Mouse (Mus musculus) adrenal gland (tissue): Measurements from ENCODE around the gene Defb42.

Experiments
- intact Hi-C: fragments of 180-260 bp; cut with DNase I; formaldehyde crosslinking; loops from one replicate; pipeline ENCODE4 v1.15.1; 2025
- long read RNA-seq, 2 experiments: library from polyadenylated mRNA; unstranded; transcript quantifications; one replicate each; pipeline ENCODE4 v2.0.0; 2020; ENCODE audit warnings: borderline replicate concordance in 1 of 2; ENCODE audit not compliant: insufficient replicate concordance in 1 of 2

The Defb42 gene
- long read RNA-seq, experiment 1: 0 reads
- long read RNA-seq, experiment 2, partial matches to known transcripts: 0 of 1 reads
- long read RNA-seq, experiment 2, other reads (novel, unspliced or antisense): 0 of 1 reads

- intact Hi-C loops: no loop called here
Observed at GRCm38 (mm10) chr14:63046691-63047090, at the start of gene Defb42. Gene Defb42 (plus strand): TSS chr14:63046991.

GRCm38 (mm10) chr14:62997777-62998176, 49.0 kb upstream of the Defb42 start, which contains the start of gene Defb47:
Gene Defb47 (plus strand): TSS chr14:62998077.
- intact Hi-C loops: no loop called here

GRCm38 (mm10) chr14:62998977-62999376, 47.8 kb upstream of the Defb42 start:
- intact Hi-C loops: no loop called here

- intact Hi-C loops: no loop called here
Observed at GRCm38 (mm10) chr14:63002588-63002987, 44.2 kb upstream of the Defb42 start.

- intact Hi-C loops: no loop called here
Observed at GRCm38 (mm10) chr14:63011471-63011870, 35.3 kb upstream of the Defb42 start, which contains the start of gene Defb43. Gene Defb43 (plus strand): TSS chr14:63011771.

DNA sequence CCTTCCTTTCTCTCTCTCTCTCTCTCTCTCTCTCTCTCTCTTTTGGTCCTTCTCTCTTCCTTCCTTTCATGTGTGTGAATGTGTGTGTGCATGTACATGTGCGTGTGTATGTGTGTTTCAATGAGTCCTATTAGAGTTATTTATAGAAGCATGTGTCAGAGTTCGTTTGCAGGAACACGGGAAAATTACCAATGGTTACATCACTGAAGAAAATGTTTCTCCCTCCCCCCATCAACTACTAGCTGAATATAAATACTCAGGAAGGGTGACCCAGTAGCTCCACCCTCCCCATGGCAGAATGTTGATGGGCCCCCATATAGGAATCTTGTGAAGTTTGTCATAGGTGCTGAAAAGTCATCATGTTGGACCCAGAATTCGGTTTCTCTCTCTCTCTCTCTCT, 33.7 kb upstream of the Defb42 start:
- intact Hi-C loops: no loop called here

DNA sequence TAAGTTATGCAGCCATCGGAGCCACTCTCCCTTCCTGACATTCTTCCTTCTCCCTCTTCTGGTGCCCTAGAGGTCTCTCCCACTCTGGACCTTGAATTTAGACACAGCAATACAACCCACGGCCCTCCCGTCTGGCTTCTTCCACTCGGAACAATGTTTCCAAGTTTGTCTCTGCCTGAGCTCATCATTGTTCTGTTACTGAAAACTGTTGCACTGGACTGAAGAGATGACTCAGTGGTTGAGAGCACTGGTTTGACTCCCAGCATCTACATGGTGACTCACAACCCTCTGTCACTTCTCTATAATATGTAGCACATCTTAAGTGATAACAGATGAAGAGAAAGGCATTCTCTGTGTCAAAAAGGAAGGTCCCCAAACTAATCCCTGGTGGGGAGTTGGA, 32.1 kb upstream of the Defb42 start:
- intact Hi-C loops: no loop called here

- intact Hi-C loops: no loop called here
Observed at GRCm38 (mm10) chr14:63020524-63021156, 26.2 kb upstream of the Defb42 start.

DNA sequence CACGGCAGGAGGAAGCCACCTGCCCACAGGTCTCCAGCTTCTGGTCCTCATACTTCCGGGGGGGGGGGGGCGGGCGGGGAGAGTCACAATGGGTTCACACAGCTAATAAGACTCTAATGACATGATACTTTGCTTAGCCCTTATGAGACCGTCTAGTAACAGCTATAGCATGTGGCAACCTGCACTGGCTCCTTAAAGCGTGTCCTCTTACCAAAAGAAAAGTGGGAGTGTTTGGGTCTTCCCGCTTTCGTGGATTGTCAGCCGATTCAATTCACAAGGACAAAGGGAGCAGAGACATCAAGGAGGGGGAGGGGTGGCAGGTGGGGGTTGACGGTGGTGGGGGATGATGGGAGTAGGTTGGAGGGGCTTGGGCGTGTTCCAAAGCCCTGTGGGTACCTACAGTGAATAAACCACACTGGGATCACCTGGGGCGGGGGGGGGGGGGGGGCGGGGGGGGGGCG, 3.1 kb downstream of the Defb42 start, which contains the start of gene Defb30:
TSS of gene Defb30 (minus strand) at position 51 of the 461 bp plus-strand sequence.
- intact Hi-C loops: loop anchor here (1.0 kb wide), 1 partner anchor 322 kb away; no protein-coding TSS in a partner anchor

GRCm38 (mm10) chr14:63050769-63051168, 4.0 kb downstream of the Defb42 start:
- intact Hi-C loops: loop anchor here (1.0 kb wide), 1 partner anchor 322 kb away; no protein-coding TSS in a partner anchor

- intact Hi-C loops: no loop called here
Observed at GRCm38 (mm10) chr14:63054729-63055128, 7.9 kb downstream of the Defb42 start.

DNA sequence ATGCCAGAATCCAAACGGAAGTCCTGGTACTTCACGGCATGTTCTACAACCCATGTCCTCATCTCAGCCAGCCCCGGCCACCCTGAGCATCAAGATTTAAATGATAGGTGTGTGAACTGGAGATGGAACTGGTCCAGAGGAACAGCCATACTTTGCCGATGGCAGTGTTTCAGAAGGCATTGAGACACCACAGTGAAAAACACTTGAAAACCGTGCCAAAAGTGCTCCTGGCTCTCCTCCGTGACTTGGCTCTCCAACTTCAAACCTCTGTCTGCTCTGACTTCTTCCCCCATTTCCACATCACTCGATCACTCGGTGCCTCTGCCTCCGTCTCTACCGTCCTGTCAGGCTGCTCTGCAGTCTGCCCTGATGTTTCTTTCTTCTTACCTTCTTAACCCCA, 13.6 kb downstream of the Defb42 start:
- intact Hi-C loops: no loop called here

GRCm38 (mm10) chr14:63062184-63062583, 15.4 kb downstream of the Defb42 start:
- intact Hi-C loops: no loop called here

GRCm38 (mm10) chr14:63065391-63065790, 18.6 kb downstream of the Defb42 start:
- intact Hi-C loops: loop anchor here (5.0 kb wide), 1 partner anchor 307 kb away; no protein-coding TSS in a partner anchor

DNA sequence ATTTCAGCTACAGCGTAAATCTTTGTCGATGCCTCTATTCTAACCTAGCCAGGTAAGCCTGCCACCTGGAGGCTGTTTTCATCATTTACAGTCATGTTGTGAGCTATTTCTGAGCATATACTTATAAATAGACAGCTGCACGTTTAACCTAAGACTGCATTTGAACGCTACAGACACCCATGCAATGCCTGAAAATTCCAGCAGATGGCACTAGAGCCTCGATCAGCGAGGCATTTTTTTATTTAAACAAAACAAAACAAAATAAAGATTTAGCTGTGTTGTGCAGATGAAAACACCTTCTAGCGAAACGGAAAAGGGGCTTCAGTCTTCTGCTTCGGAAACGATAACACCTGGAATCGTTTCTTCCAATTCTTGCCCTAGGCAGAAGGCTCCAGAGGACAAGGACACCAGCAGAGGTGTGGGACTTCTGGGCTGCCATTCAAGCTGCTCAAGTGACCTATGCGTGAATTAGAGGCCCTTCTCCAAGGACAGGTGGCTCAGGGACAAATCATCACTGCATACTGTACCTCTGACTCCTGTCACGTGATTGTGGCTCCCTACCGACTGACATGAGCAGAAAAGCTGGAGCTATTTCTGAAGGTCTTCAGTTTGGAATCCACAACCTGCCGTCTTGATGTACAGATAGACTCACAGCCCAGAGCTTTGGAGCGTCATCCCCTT, 20.0 kb downstream of the Defb42 start:
- intact Hi-C loops: loop anchor here (5.0 kb wide), 1 partner anchor 306 kb away; no protein-coding TSS in a partner anchor

GRCm38 (mm10) chr14:63067708-63068107, 20.9 kb downstream of the Defb42 start:
- intact Hi-C loops: loop anchor here (5.0 kb wide), 1 partner anchor 305 kb away; no protein-coding TSS in a partner anchor
